Mouse (Mus musculus) limb, embryonic 11.5 days (tissue): ENCODE results near the gene Abhd8. TPM values are rescaled to one million over a fixed set of nuclear protein-coding genes. Genes with fewer than 3 reads are reported as not detected.
A peak's percentile ranks its signal among the peaks of the same experiment; 100 is the strongest.

Experiments used
- ATAC-seq: fragments of 200-750 bp; cut with Nextera tagmentation; 2 replicates; pipeline ENCODE4 v1.8.0; 2017; ENCODE audit warnings: low read depth; ENCODE audit not compliant: insufficient number of reproducible peaks, low FRiP score, low TSS enrichment
- DNase-seq: peaks from one replicate; pipeline ENCODE4 v3.0.0-alpha.2; 2015; ENCODE audit warnings: low spot score
- H3K27ac ChIP-seq: fragments of 300-500 bp; sonication (generic); replicated peaks from 2 replicates; pipeline ENCODE4 v1.5.1; 2014; ENCODE audit warnings: low read depth, mild to moderate bottlenecking, low read length
- H3K27me3 ChIP-seq: fragments of 300-500 bp; sonication (generic); 2 replicates; pipeline ENCODE4 v1.6.1; 2014; ENCODE audit warnings: mild to moderate bottlenecking, low read length, mixed read lengths; ENCODE audit not compliant: control insufficient read depth, insufficient read depth
- H3K36me3 ChIP-seq: fragments of 300-500 bp; sonication (generic); 2 replicates; pipeline ENCODE4 v1.6.1; 2014; ENCODE audit warnings: mild to moderate bottlenecking, low read length, moderate library complexity, mixed read lengths; ENCODE audit not compliant: control insufficient read depth, insufficient read depth
- H3K4me1 ChIP-seq: fragments of 300-500 bp; sonication (generic); 2 replicates; pipeline ENCODE4 v1.6.1; 2014; ENCODE audit warnings: low read length, mixed read lengths; ENCODE audit not compliant: control insufficient read depth, insufficient read depth
- H3K4me2 ChIP-seq: fragments of 300-500 bp; sonication (generic); 2 replicates; pipeline ENCODE4 v1.6.1; 2014; ENCODE audit warnings: low read depth, mild to moderate bottlenecking, moderate library complexity; ENCODE audit not compliant: severe bottlenecking
- H3K4me3 ChIP-seq: fragments of 300-500 bp; sonication (generic); 2 replicates; pipeline ENCODE4 v1.5.1; 2014; ENCODE audit warnings: low read depth, low read length
- H3K9ac ChIP-seq: fragments of 300-500 bp; sonication (generic); 2 replicates; pipeline ENCODE4 v1.6.1; 2014; ENCODE audit warnings: mild to moderate bottlenecking, low read length
- H3K9me3 ChIP-seq: fragments of 300-500 bp; sonication (generic); 2 replicates; pipeline ENCODE4 v1.6.1; 2016; ENCODE audit warnings: low read length; ENCODE audit not compliant: control insufficient read depth
- WGBS: fragments of 180-500 bp; shearing (Covaris S2); extraction: QIAGEN DNeasy Blood & Tissue Kit; methylation state at CpG from one replicate; pipeline ENCODE4 v1.1.7; 2014; 5-methylcytosine and 5-hydroxymethylcytosine counted together
- polyA plus RNA-seq: library from polyadenylated mRNA; unstranded; fragments of >200 nt; fragmentation: Nextera tagmentation; extraction: Ambion mirVana; gene quantifications from 2 replicates; pipeline ENCODE4 v1.2.1, GENCODE M21; 2014

Gene Abhd8
- polyA plus RNA-seq, 1 experiment from 2014 or later = 43.4 TPM

DNA sequence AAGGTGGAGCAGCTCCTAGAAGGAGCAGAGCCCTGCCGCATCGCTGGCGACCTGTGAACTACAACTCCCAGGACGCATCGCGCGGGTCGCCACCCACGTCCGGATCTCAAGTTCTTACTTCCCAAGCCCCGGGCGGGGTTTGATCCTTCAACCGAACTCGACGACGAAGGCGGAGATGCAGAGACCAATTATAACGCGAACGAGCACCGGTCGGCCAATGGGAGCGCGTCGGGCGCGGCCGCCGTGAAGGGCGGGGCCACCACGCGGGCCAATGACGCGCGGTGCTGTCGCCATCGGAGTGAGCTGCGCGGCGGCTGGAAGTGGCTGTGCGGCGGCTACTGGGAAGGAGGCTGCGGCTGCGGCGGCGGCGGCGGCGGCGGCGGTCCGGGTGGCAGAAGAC lies 5.5 kb upstream of the Abhd8 start, which contains the start of gene Dda1:
Dda1 (plus strand) TSS at position 284 of the 400 bp plus-strand sequence.
- Histone ChIP-seq H3K9me3 (no peaks in the 10 kb centered on the region; the same call in 1 of the 2 replicates), H3K36me3 (peaks cover 5% of the 10 kb centered on the region; the same call in 1 of the 2 replicates), H3K27ac (0 out of 2 replicates have a peak within 1 kb of the TSS, but pooled peaks have one; percentile 10), H3K4me1 (peaks cover 10% of the 10 kb centered on the region; the same call in 1 of the 2 replicates), H3K4me2 (peak within 1 kb of the TSS; percentile 85), H3K9ac (peak within 1 kb of the TSS; percentile 60), H3K4me3 (peak within 1 kb of the TSS; percentile 92), H3K27me3 (no peaks in the 10 kb centered on the region)
- DNase-seq (peak; percentile 97), ATAC-seq (peak; percentile 80)
- under 1% methylated on average over 52 of the region's 52 CpGs for WGBS

DNA sequence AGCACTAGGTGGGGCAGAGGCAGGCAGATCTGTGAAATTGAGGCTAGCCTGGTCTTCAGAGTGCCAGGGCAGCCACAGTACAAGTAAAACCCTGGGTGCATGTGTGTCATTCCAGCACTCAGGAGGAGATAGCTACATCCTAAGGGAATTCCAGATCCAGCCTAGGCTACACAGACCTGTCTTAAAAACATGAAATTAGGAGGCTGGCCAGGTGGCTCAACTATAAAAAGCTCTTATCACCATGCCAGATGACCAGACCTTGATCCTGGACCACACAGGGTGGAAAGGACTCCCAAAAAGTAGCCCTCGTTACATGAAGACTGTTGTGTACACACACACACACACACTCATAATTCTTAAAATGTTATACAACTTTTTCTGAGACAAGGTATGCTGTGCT lies 4.5 kb upstream of the Abhd8 start:
- ATAC-seq = no peak
- H3K27me3 ChIP-seq = no peaks in the 10 kb centered on the region
- H3K4me1 ChIP-seq = peaks cover 12% of the 10 kb centered on the region; the same call in 1 of the 2 replicates
- peaks cover 2% of the 10 kb centered on the region; the same call in 1 of the 2 replicates for H3K36me3 ChIP-seq
- H3K9ac ChIP-seq = no peak overlapping the region
- H3K27ac ChIP-seq = no peak overlapping the region
- 88% methylated on average over 1 of the region's 1 CpGs for WGBS
- no peaks in the 10 kb centered on the region; the same call in 1 of the 2 replicates for H3K9me3 ChIP-seq
- H3K4me2 ChIP-seq = no peak overlapping the region
- H3K4me3 ChIP-seq = no peak overlapping the region
- DNase-seq = no peak

DNA sequence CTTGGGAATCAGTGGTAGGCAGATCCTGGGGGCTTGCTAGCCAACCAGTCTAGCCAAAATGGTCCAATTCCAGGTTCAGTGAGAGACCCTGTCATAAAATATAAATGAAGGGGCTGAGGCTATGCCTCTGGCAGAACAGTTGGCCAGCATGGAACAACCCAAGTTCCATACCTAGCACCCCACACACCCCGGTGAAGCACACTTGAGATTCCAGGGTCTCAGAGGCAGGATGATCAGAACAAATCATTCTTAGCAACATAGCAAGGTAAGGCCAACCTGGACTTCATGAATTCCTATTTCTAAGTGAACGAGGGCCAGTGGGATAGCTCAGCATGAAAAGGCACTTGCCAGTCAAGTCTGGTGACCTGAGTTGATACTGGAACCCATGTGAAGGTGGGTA lies 3.7 kb upstream of the Abhd8 start:
- Histone ChIP-seq H3K27me3 (peaks cover 3% of the 10 kb centered on the region; the same call in 1 of the 2 replicates), H3K4me1 (peaks cover 17% of the 10 kb centered on the region)
- 89% methylated on average over 2 of the region's 2 CpGs for WGBS

DNA sequence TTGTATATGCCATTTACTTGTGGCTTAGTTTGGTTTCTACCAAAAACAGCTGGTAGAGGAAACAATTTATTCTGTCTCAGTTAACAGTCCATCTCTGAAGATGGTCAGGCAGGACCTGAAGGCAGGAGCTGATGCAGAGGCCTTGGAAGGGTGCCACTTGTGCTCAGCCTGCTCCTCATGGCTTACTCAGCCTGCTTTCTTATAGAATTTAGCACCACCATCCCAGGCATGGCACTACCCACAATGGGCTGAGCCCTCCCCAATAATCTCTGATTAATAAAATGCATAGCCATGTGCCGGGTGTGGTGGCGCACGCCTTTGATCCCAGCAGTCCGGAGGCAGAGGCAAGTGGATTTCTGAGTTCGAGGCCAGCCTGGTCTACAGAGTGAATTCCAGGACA lies 2.7 kb upstream of the Abhd8 start:
- DNase-seq = no peak
- no peak overlapping the region for H3K4me3 ChIP-seq
- H3K36me3 ChIP-seq = peaks cover 4% of the 10 kb centered on the region; the same call in 1 of the 2 replicates
- peaks cover 3% of the 10 kb centered on the region; the same call in 1 of the 2 replicates for H3K27me3 ChIP-seq
- no peak overlapping the region for H3K27ac ChIP-seq
- no peak overlapping the region for H3K9ac ChIP-seq
- peak overlapping the region; percentile 90; the same call in 1 of the 2 replicates for H3K4me2 ChIP-seq
- peaks cover 17% of the 10 kb centered on the region for H3K4me1 ChIP-seq
- H3K9me3 ChIP-seq = no peaks in the 10 kb centered on the region; the same call in 1 of the 2 replicates
- ATAC-seq = no peak
- 94% methylated on average over 5 of the region's 5 CpGs for WGBS

More for the DNA sequence above, 3.7 kb upstream of the Abhd8 start:
- Histone ChIP-seq H3K27ac (no peak overlapping the region), H3K36me3 (peaks cover 2% of the 10 kb centered on the region; the same call in 1 of the 2 replicates), H3K4me3 (no peak overlapping the region), H3K4me2 (no peak overlapping the region), H3K9me3 (no peaks in the 10 kb centered on the region; the same call in 1 of the 2 replicates), H3K9ac (no peak overlapping the region)
- no peak for ATAC-seq
- DNase-seq = no peak

DNA sequence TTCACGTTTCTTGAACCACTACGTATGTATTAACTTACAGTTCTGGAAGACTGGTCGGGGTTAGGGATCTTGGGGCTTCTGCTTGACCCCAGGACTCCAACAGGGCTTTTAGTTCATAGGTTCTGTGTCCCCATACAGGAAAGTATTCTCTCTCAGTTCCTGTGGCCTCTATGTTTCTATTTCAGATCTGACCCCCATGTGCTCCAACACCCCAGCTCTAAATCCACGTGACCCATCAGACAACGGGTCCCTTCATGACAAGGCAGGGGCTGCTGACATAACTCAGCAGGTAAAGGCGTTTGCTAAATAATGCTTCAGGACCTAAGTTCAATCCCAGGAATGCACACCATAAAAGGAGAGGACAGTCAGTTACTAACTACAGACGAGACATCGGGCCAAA lies 2.3 kb upstream of the Abhd8 start:
- ATAC-seq (no peak), DNase-seq (no peak)
- H3K4me3 ChIP-seq = peak overlapping the region; percentile 85
- H3K9me3 ChIP-seq = no peaks in the 10 kb centered on the region; the same call in 1 of the 2 replicates
- H3K4me1 ChIP-seq = peaks cover 17% of the 10 kb centered on the region
- H3K27ac ChIP-seq = no peak overlapping the region
- no peak overlapping the region; the same call in 1 of the 2 replicates for H3K9ac ChIP-seq
- H3K27me3 ChIP-seq = peaks cover 3% of the 10 kb centered on the region; the same call in 1 of the 2 replicates
- WGBS = 87% methylated on average over 8 of the region's 8 CpGs
- H3K4me2 ChIP-seq = peak overlapping the region; percentile 90
- peaks cover 6% of the 10 kb centered on the region; the same call in 1 of the 2 replicates for H3K36me3 ChIP-seq

GRCm38 (mm10) chr8:71464513-71465500 lies 1.4 kb upstream of the Abhd8 start, which contains the start of gene Mrpl34:
Gene Mrpl34 (plus strand): TSS chr8:71464959.
- H3K9ac ChIP-seq = peak within 1 kb of the TSS; percentile 74
- ATAC-seq (peak; percentile 76), DNase-seq (peak; percentile 99)
- peak within 1 kb of the TSS; percentile 85 for H3K4me3 ChIP-seq
- under 1% methylated on average over 59 of the region's 59 CpGs for WGBS
- peaks cover 14% of the 10 kb centered on the region for H3K4me1 ChIP-seq
- H3K27ac ChIP-seq = no peak within 1 kb of the TSS; the same call in 1 of the 2 replicates
- peaks cover 6% of the 10 kb centered on the region; the same call in 1 of the 2 replicates for H3K36me3 ChIP-seq
- H3K4me2 ChIP-seq = peak within 1 kb of the TSS; percentile 90
- H3K9me3 ChIP-seq = no peaks in the 10 kb centered on the region; the same call in 1 of the 2 replicates
- peaks cover 3% of the 10 kb centered on the region; the same call in 1 of the 2 replicates for H3K27me3 ChIP-seq

- peak overlapping the region; percentile 77 for H3K9ac ChIP-seq
- H3K4me1 ChIP-seq = peaks cover 14% of the 10 kb centered on the region
- H3K4me3 ChIP-seq = peak overlapping the region; percentile 85
- H3K9me3 ChIP-seq = no peaks in the 10 kb centered on the region
- no peak for ATAC-seq
- peaks cover 8% of the 10 kb centered on the region; the same call in 1 of the 2 replicates for H3K36me3 ChIP-seq
- peak; percentile 61 for DNase-seq
- WGBS = 6% methylated on average over 16 of the region's 16 CpGs
- no peak overlapping the region for H3K27ac ChIP-seq
- H3K4me2 ChIP-seq = peak overlapping the region; percentile 90
- H3K27me3 ChIP-seq = peaks cover 3% of the 10 kb centered on the region; the same call in 1 of the 2 replicates
Measured at GRCm38 (mm10) chr8:71462786-71463185, 669 bp downstream of the Abhd8 start.

DNA sequence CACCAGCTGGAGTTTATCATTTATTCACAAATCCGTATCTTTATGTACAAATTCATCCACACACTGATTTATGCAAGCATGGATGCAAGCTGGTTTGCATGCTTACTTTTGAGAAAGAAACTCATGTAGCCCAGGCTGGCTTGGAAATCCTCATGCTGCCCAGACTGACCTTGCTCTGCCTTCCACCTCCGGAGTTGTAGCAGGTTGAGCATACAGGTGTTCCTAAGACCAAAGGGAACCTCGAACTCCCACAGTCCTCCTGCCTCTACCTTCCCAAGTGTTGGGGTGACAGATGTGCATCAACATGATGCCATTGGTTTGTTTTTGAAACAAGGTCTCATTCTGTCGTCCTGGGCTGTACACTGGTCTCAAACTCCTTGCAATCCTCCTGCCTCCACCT lies 1.3 kb downstream of the Abhd8 start:
- Histone ChIP-seq H3K27me3 (peaks cover 3% of the 10 kb centered on the region; the same call in 1 of the 2 replicates), H3K36me3 (peaks cover 8% of the 10 kb centered on the region; the same call in 1 of the 2 replicates), H3K4me3 (0 out of 2 replicates have a peak overlapping the region, but pooled peaks have one; percentile 85), H3K4me1 (peaks cover 14% of the 10 kb centered on the region), H3K27ac (no peak overlapping the region), H3K9ac (no peak overlapping the region), H3K4me2 (peak overlapping the region; percentile 90), H3K9me3 (no peaks in the 10 kb centered on the region)
- 62% methylated on average over 4 of the region's 4 CpGs for WGBS
- ATAC-seq (no peak), DNase-seq (no peak)
